Mouse (Mus musculus): ENCODE measurements around the gene Krt27.

Gene Krt27

DNA sequence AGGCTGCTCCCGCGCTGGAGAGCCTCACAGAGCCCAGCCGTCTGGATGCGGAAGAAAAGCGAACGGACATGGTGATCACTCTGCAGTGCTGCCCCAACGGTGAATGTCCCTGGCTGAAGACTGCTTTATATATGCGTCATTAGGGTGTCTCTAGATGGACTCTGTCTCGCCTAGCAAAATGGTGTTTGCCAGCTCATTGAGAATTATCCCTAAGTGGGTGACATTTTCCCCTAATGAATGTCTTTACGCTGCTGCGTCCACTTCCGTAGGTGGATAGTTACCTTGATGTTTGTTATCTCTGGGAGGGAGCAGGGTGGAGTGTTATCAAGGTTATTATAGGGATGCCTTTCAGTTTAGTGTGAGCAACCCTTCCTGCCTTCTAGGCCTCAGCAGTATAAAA, at the start of gene Krt27:
Gene Krt27, minus strand, starts transcription at position 101 of the 400 bp plus-strand sequence.
- no peak for DNase-seq

DNA sequence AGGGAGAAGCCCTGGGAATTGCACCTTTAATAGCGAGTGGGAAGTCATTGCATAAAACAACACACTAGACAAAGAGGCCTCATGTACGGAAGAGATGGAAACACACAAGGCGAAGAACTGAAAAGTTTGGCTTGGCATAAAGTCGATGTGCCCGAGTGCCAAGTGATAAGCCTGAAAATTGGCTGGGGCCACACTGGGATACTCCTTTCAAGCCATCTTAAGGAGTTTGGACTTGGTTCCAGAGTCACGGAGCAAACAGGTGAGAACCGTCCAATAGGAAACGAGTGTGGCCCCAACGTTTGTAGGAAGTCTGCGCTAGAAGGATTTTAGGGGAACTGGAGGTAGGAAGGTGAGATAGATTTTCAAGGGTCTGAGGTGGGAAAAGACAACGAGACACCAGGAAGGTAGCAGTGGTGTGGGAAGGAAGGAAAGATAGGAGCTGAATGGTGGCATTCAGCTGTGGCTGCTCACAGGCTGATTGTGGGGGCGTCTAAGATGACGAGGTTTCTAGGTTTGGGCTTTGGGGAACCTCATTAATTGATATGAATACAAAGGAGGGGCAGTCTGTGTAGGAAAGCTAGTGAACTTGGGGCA, 49.1 kb upstream of the Krt27 start:
- DNase-seq = no peak

DNA sequence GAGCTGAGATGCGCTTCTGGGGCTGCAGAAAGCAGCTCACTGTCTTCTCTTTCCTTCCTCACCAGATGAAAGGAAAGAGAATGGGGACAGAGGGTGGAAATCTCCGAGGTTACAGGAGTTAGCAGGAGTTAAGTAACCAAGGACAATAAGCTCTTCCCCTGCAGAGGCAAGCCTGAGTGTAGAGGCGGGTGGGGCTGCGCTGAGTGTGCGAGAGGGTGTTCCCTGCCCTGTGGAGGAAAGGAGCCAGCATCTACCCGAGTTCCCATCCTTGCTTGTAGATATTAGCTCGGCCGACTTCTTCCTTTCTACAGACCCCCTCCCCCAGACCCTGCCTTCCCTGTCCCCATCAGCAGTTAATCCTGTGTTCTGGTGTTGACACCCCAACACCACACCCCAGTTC, 47.9 kb upstream of the Krt27 start:
- DNase-seq = no peak

DNA sequence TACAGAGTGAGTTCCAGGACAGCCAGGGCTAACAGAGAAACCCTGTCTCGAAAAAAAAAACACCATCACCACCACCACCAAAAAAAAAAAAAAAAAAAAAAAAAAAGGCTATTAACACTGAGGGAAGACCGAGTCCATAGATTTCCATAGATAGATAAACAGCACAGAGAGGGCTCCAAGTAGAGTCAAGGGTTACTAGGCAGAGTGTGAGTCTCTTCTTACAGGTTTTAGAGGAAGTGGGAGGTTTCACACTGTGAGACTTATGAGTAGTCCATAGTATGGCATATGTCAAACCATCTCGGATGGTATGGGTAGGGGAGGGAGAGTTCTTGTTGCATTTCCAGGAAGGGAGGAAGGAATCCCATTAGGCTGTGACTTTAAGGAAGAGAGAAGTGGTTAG, 47.2 kb upstream of the Krt27 start:
- no peak for DNase-seq

DNA sequence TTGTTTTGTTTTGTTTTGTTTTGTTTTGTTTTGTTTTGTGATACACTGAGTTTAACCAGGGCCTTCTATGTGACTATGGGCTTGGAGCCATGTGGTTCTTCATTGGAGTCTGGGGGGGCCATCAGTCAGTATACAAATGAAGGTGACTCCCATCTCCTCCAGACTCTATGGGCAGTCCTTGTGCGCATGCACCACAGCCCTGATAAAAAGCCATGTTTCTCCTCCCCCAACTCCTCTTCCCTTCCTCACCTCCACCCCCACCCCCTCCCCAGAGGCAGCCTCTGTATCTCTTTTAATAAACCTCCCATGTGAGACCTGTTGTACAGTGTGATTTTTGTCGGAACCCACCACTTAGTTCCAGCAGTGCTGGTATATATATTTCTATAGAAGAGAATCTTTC, 45.8 kb upstream of the Krt27 start:
- no peak for DNase-seq

DNA sequence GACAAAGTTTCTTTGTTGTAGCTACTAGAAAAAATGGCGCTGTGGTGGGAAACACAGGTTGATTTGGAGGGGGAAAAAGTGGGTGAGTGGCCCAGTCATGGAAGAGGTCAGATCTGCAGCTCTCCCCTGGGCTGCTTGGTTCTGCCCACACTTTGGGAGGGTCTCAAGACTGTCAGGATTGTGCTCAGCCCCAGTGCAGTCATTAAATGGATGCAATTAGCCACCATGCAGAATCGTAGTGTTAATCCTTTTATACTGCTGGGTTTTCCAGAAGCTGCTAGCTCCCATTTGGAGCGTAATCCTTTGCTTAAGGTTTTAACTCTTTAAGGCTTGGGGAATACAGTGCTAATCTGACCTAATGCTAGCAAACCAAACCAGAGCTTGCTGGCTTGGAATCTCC, 45.1 kb upstream of the Krt27 start:
- DNase-seq = no peak

DNA sequence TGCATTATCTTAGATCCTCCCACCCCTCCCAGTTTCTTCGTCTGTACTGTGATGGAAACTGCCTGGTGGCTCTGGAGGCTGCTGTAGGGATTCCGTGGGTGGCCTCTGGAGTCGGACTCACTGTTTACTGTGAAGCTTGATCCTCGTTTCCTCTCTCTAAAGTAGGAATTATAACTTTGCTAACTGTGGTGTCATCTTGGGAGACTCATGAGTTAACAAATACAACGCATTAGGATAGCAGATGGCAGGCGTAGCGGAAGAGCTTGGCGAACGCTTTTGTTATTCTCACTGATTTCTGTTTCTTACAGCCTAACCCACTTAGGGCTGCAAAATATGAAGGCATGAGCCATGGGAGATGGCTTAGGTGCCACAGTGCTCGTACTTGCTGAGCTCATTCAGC, 41.6 kb upstream of the Krt27 start:
- peak; percentile 51 for DNase-seq

DNA sequence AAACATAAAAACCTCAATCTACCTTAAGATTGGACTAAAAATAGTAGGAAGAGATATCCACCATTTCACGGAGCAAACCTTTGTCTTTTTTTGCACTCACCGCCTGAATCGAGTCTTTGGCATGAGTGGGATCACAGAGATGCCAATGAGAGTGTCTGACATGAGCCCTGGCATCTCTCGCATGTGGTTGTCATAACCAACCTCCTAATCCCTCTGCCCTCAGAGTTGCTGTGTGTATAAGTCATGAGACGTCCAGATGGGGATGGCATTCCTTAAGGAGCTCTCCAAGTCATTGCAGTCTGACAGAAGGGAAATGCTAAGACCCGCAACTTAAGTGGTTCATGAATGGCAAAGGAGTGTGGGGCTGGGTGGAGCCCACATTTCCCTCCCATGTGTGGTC, 40.5 kb upstream of the Krt27 start:
- no peak for DNase-seq

DNA sequence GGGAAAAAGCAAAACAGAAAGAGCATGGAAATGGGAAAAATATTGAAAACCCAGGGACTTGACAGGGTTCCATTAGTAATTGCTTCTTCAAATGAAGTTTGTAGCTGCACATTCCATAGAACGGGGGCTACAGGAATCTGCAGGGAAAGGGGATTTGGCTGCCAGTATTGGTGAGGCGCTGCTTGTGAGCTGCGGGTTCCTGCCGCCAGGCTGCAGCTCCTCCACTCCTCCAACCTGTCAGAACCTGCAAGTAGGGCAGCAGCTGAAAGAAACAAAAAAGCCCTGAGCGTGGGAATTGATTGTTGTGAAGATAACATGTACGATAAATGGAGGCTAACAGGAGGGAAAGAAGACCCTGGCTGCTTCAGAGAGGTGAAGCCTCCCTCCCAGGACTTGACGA, 40.0 kb upstream of the Krt27 start:
- no peak for DNase-seq

DNA sequence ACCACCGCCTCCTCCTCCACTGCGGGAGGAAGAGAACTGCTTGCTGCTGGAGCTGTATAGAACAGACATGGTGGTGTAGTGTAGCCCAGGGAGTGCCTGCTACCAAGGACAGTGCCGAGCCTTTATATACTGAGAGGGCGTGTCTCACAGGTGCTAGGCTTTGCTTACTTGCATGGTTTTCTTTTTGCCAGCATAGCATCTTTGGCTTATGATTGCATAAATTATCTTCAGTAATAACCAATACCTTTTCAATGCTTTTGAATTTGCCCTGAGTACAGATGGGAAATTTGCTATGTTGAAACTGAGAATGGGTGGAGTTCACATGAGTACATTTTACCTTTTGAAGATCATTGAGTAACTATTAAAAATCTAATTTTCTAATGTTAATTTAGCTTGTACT, 38.4 kb upstream of the Krt27 start, which contains the start of gene Krt10:
Gene Krt10, minus strand, starts transcription at position 101 of the 400 bp plus-strand sequence.
- no peak for DNase-seq

DNA sequence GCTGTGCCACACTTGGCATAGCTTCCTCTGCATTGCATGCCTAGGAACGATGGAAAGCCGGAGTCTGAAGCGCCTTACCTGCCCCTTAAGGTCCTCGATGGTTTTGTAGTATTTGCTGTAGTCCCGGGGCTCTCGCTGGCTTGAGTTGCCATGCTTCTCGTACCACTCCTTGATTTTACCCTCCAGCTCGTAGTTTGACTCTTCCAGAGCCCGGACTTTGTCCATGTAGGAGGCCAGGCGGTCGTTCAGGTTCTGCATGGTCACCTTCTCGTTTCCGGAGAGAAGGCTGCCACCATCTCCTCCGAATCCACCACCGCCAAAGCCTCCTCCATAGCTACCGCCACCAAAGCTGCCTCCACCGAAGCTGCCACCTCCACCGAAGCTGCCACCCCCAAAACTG, 37.8 kb upstream of the Krt27 start:
- DNase-seq = no peak

DNA sequence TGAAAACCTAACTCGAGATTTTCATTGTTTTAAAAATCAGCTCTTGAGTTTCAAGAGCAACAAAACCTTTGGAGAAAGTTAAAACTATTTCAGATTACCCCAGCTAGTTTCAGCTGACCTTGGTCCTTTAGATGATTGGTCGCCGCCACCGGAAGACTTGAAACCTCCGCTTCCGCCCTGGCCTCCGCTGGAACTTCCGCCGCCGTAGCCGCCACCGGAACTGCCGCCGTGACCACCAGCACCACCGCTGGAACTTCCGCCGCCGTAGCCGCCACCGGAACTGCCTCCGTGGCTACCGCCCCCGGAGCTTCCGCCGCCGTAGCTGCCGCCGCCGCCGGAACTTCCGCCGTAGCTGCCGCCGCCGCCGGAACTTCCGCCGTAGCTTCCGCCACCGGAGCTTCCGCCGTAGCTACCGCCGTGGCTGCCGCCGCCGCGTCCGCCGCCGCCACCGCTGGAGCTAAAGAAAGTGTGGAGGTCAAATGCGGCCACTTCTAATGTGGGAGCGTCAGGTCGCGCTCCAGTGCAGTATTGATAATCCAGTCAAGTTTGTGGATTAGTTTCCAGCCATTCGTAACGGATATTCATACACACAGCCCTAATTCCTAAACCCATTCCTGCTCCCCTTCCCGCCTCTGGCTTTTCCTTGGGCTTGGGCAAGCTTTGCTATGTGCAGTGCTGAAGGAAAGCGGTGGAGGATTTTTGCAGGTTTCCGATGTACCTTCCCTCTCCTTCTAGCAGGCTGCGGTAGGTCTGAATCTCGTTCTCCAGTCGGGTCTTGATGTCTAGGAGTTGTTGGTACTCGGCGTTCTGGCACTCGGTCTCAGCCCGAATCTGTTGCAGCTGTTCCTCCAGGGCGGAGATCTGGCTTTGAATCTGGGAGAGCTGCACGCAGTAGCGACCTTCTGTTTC, 35.2 kb upstream of the Krt27 start:
- peak; percentile 95 for DNase-seq

DNA sequence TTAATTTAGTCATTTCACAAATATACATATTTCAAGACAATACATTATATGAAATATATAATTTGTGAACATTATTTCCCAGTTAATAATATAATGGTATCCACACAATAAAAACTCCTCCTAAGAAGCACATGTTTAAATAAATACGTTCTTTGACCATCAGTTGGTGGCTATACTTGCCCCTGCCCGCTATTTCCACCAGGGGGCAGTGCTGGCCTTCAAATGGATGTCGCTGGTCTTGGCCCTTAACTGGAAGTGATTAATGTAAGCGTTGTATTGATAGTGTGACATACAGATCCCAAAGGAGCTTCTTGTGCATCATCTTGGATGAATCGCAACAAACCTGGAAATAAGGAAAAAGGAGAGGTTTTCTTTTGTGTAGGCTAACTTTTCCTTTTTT, 28.7 kb upstream of the Krt27 start:
- DNase-seq = peak; percentile 62

DNA sequence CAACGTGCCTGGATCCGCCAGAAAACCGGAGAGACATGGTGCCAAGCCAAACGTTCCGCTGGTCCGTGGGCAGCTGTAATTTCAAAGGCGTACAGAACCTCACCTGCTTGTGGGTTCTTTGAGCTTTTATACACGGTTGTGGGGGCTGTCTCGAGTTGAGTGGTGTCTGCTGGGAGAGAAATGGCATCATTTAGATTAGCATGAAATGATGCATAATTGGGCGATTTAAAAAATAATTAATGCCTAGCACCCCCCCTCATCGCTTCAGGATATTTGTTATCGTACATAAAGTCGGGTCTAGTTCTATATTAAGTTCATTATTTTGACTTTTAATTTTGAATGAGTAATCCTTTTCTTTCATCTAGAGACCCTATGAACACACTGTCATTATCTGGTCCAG, 23.9 kb upstream of the Krt27 start, which contains the start of gene Krt28:
Gene Krt28, minus strand, starts transcription at position 101 of the 400 bp plus-strand sequence.
- DNase-seq = no peak

DNA sequence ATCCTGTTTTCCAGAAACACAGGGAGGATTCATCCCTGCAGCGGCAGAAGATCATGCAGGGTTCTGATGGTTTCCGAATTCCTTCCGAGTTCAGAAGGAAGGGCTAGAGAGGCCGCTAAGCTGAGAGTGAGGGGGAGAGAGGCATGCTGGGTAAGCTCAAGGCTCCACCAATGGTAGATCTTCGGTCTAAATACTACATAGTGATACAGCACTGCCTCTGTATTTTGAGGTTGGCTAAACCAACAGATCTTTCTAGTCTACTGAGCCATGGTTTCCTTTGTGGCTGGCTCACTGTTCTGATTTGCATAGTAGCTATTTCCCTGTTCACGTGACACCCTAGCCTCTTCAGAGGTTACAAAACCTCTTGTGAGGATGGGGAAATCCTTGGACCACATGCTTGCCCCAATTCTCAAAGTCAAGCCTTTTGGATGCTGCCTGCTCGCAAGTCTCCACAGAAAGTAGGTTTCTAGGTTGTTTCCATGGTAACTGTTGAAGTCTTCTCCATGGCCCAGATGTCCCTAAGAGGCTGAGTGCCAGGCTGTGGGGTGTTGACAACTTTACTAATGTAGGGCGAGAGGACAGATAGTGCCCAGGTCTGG, 19.0 kb upstream of the Krt27 start:
- peak; percentile 75 for DNase-seq

DNA sequence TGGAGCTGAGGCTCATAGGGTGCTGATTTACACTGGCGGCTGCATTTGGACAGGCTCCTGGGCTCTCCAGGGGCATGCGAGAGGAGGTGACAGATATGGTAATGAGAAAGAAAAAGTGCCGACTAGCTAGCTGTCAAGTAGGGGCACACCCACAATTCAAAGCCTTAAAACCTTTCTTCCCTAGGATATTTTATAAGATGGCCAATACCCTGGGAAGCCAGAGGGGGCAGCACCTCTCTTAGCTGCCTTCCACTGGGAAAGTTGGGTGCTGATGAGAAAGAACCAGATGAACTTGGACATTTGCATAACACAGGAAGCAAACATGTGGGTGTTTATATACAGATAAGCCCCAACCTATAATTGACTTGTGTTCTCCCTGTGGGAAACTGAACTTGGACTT, 18.3 kb upstream of the Krt27 start:
- no peak for DNase-seq

DNA sequence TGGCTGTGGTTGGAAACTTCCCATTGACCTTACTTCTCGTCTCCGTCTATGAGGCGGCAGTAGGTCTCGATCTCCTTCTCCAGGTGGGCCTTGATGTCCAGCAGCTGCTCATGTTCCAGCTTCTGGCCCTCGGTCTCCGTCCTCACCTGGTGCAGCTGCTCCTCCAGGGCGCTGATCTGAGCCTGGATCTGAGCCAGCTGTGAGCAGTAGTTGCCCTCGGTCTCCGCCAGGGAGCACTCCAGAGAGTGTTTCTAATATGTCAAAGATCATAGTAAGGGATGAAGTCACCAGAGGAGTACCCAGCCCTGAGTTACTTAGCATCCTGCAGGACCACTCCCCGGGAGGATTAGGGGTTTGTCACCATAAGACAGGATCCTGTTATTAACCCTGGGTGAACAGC, 15.9 kb upstream of the Krt27 start:
- DNase-seq = no peak

DNA sequence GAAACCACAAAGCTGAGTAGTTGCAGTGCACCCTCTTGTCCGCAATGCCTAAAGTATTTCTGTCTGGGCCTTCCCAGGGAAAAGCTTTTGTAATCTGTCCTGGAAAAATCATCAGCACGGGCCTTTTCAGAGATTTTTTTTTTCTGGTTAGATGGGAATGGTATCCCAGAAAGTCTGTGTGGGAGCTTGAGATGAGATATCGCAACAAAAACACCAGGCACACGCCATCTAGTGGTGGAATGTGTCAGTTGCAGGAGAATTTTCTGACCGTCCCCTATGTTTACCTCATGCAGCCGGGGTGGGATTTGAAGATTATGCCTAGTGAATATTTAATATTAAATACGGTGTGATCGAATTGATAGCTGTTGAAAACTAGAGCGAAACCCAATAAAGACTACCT, 13.5 kb upstream of the Krt27 start:
- DNase-seq = peak; percentile 52

DNA sequence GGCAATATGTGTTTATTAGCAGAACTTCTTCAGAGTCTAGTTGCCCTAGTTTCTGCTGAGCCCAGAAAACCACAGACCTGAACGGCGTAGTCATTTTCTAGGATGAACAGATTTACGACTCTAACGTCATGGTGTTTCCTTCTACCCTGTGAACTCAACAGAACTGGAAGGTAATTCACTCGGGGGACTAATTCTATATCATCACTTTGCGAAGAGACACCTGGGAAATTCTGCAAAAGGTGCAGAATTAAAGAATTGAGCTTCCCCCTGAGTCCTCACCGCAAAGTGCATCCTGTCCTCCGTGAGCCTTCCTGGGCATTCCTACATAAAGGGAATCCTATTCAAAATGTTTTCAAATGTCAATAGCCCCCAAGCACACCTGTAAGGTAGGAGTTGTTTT, 10.5 kb upstream of the Krt27 start:
- DNase-seq = no peak

DNA sequence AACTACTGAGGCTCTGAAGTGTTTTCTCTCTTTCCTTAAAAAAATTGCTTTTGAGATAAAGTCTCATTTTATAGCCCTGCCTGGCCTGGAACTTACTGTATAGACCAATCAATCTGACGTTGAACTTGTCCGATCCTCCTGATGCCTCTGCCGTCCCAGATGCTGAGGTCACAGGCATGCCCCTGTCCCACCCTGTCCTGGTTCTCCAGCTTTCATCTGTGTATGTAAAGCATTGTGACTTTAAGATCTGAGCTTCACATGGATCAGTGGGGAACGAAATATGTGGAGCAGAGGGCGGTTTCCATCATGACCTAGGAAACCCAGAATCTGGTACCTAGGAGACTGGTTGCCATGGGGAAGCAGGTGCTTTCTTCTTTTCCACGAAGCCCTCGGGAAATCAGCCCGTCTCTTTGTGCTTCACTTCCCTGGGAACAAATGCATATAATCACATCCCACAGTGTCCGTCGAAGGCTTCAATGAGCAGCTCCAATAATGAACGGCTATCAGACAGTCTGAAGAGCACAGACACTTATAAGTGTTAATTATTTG, 11.5 kb downstream of the Krt27 start:
- DNase-seq = no peak

DNA sequence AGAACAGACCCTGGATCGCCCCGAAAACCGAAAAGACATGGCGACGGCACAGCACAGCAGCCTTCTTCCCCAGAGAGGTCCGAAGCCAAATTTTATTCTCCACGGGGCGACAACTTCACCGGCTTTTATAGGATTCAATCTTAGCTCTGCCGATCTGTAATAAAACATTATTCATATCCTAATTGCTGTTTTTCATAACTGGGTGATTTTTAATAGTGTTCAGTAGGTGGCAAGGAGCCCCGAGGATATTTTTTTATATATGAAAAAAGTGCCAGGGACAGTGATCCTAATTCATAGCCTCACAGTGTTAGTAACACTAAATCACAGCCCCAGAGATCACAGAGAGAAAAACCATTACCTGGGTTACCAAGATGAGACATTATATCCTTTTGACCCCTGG, 13.0 kb downstream of the Krt27 start, which contains the start of gene Krt26:
Gene Krt26, minus strand, starts transcription at position 101 of the 400 bp plus-strand sequence.
- DNase-seq = no peak

DNA sequence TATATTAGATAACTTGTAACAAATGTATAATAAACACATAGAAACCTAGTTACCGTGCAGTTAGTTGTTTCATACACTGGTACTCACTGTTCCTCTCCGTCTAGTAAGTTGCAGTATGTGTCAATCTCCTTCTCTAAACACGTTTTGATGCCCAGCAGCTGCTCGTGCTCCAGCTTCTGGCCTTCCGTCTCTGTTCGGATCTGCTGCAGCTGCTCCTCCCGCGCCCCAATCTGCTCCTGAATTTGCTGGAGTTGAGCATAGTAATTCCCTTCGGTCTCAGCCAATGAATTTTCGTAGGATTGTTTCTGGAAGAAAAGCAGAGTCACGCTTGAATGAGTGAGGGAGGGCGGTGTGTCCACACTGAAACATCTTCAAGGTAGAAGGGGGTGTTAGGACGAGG, 17.5 kb downstream of the Krt27 start:
- DNase-seq = peak; percentile 46

DNA sequence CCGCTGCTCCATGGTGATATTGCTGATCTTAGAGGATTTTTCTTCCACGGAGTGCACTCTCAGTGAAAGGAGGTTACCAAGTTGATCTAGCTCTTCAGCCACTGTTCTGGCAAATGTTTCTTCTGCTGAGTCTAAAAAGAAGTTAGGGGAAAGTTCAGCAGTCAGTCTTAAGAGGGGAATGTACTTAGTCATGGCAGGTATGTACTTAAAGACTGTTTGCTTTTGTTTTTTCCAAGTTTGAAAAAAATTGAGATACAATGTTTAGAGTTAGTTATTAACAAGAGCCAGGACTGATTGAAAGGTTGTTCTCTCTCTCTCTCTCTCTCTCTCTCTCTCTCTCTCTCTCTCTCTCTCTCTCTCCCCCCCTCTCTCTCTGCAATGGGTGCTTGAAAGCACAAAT, 21.2 kb downstream of the Krt27 start:
- DNase-seq = no peak

DNA sequence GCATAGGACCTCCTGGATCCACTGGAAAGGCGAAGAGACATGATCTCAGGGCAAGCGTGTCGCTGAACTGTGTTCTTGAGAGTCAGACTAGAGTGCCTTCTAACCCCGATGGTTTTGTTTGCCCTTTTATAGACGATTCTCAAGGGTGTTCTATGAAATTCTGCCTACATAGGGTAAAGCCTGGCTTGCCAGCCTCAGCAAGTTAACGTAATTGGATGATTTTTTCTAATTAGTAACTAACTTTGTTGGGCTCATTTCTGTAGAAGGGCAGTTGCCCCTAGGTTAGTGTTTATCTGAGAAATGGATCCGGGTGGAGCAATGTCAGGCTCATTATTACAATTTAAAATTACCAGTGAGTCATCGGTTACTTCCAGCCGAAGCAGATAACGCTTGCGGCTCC, 28.1 kb downstream of the Krt27 start, which contains the start of gene Krt25:
Gene Krt25, minus strand, starts transcription at position 101 of the 400 bp plus-strand sequence.
- no peak for DNase-seq
